Mouse (Mus musculus): ENCODE measurements around the gene Jagn1.

DNA sequence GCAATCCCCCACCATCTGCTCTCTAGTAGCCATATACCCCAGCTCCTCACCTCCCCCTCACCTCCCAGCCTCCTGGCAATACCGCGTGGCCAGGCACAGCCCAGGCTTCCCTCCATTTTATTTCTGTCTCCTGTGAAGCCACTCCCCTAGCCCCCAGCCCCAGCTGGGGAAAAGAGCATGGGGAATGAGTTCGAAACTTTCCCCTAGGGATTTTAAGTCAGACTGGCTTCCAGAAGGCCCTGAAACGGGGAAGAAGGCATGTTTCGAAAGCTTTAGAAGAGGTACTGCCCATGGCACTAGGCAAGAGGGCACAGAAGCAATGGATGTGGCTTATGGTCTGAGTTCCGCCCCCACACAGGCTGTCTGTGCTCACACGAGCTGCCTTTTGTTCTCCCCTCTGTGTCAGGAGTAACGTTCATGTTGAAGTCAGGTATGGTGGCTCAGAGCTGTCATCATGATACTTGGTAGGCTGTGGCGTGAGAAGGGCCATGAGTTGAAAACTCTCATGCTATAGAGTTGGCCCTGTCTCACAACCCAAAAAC is 6.6 kb upstream of the Jagn1 start, which contains the start of gene Cidec:
- no peak for TF ChIP-seq ZNF384 (IDR thresholded peaks at IDR 0.05; ENCODE audit: low read depth, low read length)
- TF ChIP-seq HCFC1 (IDR thresholded peaks at IDR 0.05; ENCODE audit: borderline replicate concordance, insufficient read depth, low read length) = no peak
- TF ChIP-seq MAFK (IDR thresholded peaks at IDR 0.05; ENCODE audit: insufficient read depth, low read depth, low read length) = no peak
- TF ChIP-seq ZC3H11A (IDR thresholded peaks at IDR 0.05; ENCODE audit: borderline replicate concordance, low read depth, low read length) = no peak
- no peak for TF ChIP-seq CHD2 (IDR thresholded peaks at IDR 0.05; ENCODE audit: low read depth, low read length)
